Mouse (Mus musculus) G1E (cell line): ENCODE measurements at regions not wholly inside any gene's neighbourhood (a gene's known extent, or its start where the extent isn't known, plus 50 kb on each side); places are given as distances from the start of the nearest gene placed in this dataset.

ENCODE experiments used
- ATAC-seq: 2 replicates; pipeline ENCODE4 v1.8.0; 2016; ENCODE audit warnings: mild to moderate bottlenecking; ENCODE audit not compliant: insufficient number of reproducible peaks, poor library complexity, low FRiP score, severe bottlenecking; ENCODE audit errors: extremely low read depth
- DNase-seq: peaks from one replicate; pipeline ENCODE4 v3.0.0; 2012; ENCODE audit warnings: low spot score
- H3K27me3 ChIP-seq: 2 replicates; pipeline ENCODE4 v1.6.1; 2012; ENCODE audit warnings: mild to moderate bottlenecking, low read length, inconsistent platforms; ENCODE audit not compliant: insufficient read depth
- H3K36me3 ChIP-seq: replicated peaks from 2 replicates; pipeline ENCODE3; 2012; ENCODE audit warnings: mild to moderate bottlenecking, inconsistent platforms
- H3K4me1 ChIP-seq: 2 replicates; pipeline ENCODE4 v1.6.1; 2012; ENCODE audit warnings: low read depth, low read length, inconsistent platforms, mixed read lengths; ENCODE audit not compliant: insufficient read depth
- H3K4me3 ChIP-seq: 2 replicates; pipeline ENCODE4 v1.5.1; 2012; ENCODE audit warnings: low read depth, mild to moderate bottlenecking, inconsistent platforms, low read length, moderate library complexity, mixed read lengths
- H3K9me3 ChIP-seq: replicated peaks from 2 replicates; pipeline ENCODE4 v1.6.1; 2012; ENCODE audit warnings: inconsistent platforms
- GATA1 ChIP-seq: IDR thresholded peaks from 2 replicates; pipeline ENCODE4 v1.6.1; 2012; ENCODE audit warnings: borderline replicate concordance, low read length, inconsistent platforms, mixed read lengths
- GATA2 ChIP-seq: IDR thresholded peaks from 2 replicates; pipeline ENCODE4 v1.6.1; 2012; ENCODE audit warnings: low read depth, low read length, inconsistent platforms, borderline replicate concordance
- POLR2AphosphoS5 ChIP-seq: IDR thresholded peaks from 2 replicates; pipeline ENCODE4 v1.6.1; 2012; ENCODE audit warnings: low read depth, low read length, inconsistent platforms; ENCODE audit not compliant: insufficient replicate concordance

DNA sequence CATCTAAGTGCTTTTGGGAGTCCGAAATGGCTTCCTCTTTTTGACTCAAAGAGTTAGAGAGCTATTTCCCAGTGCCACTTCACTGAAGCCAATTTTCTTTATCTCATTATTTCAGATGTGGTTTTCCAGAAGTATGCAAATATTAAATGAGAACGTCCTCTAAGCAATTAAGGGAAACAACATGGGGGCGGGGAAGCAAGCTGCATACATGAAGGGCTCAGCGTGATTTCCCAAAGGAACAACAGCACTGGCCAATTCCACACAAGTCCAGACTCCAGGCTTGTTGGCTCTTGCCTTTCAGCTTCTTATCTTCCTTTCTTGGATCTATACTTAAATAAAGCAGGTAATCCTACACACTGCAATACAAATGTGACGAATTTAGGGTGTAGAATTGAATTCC, 73.2 kb downstream of the Ramp3 start:
- H3K4me3 ChIP-seq, result no peak overlapping the region
- ATAC-seq, result no peak
- TF ChIP-seq GATA2, result no peak
- no peak for TF ChIP-seq GATA1
- no peak for TF ChIP-seq POLR2AphosphoS5
- DNase-seq, result no peak
- no peaks in the 10 kb centered on the region for H3K4me1 ChIP-seq
- H3K27me3 ChIP-seq, result peaks cover 4% of the 10 kb centered on the region
- H3K36me3 ChIP-seq, result no peaks in the 10 kb centered on the region
- no peaks in the 10 kb centered on the region for H3K9me3 ChIP-seq
